Mouse (Mus musculus): Measurements from ENCODE around the gene Acap2.

DNA sequence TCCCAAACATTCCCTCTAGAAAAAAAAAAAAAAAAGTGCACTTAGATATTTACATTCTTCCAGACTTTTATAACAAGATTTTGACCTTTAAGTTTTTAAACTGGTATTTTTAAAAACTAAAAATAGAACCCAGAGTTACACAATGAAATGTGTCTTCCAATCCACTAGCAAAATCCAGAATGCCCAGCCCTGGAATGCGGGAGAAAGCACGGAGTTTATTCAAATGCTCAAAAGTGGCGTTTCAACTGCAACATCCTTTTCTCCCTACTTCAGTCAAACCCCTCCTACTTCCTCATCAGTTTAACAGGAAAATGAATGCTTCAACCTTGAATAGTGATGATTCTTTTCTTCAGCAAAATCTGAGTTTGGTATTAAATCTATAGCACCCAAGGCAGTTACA is 4.1 kb downstream of the Acap2 start:
- TF ChIP-seq POLR2A (IDR thresholded peaks at IDR 0.05; ENCODE audit: extremely low read depth, insufficient read depth, low read length) = no peak
- TF ChIP-seq CTCF (IDR thresholded peaks at IDR 0.05; ENCODE audit: low read depth, low read length) = no peak

Measured in liver, adult 2 months (tissue).